Comparison of ENCODE assay signal across 16 mouse cellular contexts in the genomic region with DNA sequence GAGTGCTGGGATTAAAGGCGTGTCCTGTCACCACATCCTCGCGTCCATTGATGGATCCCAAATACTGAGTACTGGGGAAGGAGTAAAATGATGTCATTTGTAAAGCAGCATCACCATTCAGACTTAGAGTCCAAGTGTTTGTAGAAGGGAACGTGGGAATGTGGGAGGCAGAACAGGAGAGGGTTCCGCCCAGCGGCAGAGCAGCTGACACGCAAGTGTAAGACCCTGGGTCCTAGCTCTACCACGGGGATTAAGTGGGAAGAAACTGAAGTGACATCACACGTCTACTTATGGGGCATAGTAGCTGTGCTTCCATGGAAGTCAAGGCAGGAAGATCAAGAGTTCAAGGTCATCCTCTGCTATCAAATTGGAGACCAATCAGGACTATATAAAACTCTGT.
"Had no signal": no experiment of that assay in that cellular context is flagged by ENCODE, and none has a peak within 500 bp of the region (broad histone marks: within the 10 kb centered on the region; RNA-seq: fewer than 3 reads in every experiment).

No protein-coding gene starts in this region.

- ATAC-seq: lung, postnatal 0 days; midbrain, embryonic 13.5 days; midbrain, embryonic 15.5 days had no signal

- H3K27ac ChIP-seq: lung, embryonic 15.5 days; midbrain, embryonic 13.5 days; midbrain, embryonic 15.5 days; neural tube, embryonic 12.5 days had no signal

- H3K36me3 ChIP-seq: lung, embryonic 15.5 days; midbrain, embryonic 13.5 days; midbrain, embryonic 15.5 days; neural tube, embryonic 12.5 days had no signal

- DNase-seq: lung, adult 2 months; lung, postnatal 14 days; lung, postnatal 36 days; right cerebral cortex, postnatal 14 days; right cerebral cortex, postnatal 4 days; spleen, adult 18-20 months; thymus, adult 18-20 months; thymus, postnatal 14 days; thymus, postnatal 36 days had no signal

- H3K27me3 ChIP-seq: lung, embryonic 15.5 days; megakaryocyte, embryonic 14.5 days; midbrain, embryonic 13.5 days; midbrain, embryonic 15.5 days; neural tube, embryonic 12.5 days had no signal

- H3K4me2 ChIP-seq: lung, embryonic 15.5 days; midbrain, embryonic 11.5 days; midbrain, embryonic 13.5 days; midbrain, embryonic 15.5 days; neural tube, embryonic 12.5 days had no signal

- H3K4me3 ChIP-seq: lung, embryonic 15.5 days; megakaryocyte, embryonic 14.5 days; midbrain, embryonic 13.5 days; midbrain, embryonic 15.5 days; neural tube, embryonic 12.5 days had no signal

- H3K9ac ChIP-seq: lung, embryonic 15.5 days; midbrain, embryonic 13.5 days; midbrain, embryonic 15.5 days; neural tube, embryonic 12.5 days had no signal

- H3K9me3 ChIP-seq: lung, embryonic 15.5 days; megakaryocyte, embryonic 14.5 days; midbrain, embryonic 13.5 days; midbrain, embryonic 15.5 days; neural tube, embryonic 12.5 days had no signal
